Mouse (Mus musculus) brain, embryonic 14.5 days (tissue): ENCODE results near the gene Anxa5.

Experiments used
- CTCF ChIP-seq: fragments of 200-500 bp; IDR thresholded peaks from 2 replicates; pipeline ENCODE4 v1.5.1; 2012; ENCODE audit warnings: inconsistent platforms, mild to moderate bottlenecking, moderate library complexity, borderline replicate concordance; ENCODE audit not compliant: insufficient read depth, insufficient read length; ENCODE audit errors: extremely low read depth
- POLR2A ChIP-seq: fragments of 200-500 bp; IDR thresholded peaks from 2 replicates; pipeline ENCODE4 v1.6.1; 2012; ENCODE audit warnings: mild to moderate bottlenecking, inconsistent platforms, borderline replicate concordance; ENCODE audit not compliant: poor library complexity, insufficient read depth, insufficient read length, severe bottlenecking; ENCODE audit errors: extremely low read depth

GRCm38 (mm10) chr3:36486881-36487280 is 11.2 kb upstream of the Anxa5 start:
- TF ChIP-seq POLR2A (no peak), CTCF (no peak)
